Mouse (Mus musculus): ENCODE results near the gene Nsg2. TPM values are rescaled to one million over a fixed set of nuclear protein-coding genes. Genes with fewer than 3 reads are reported as not detected.
"Not testable (repeated sequence)": the region's sequence is repeated elsewhere in the genome, so short reads cannot be mapped to it uniquely, and the experiment has no call there.

The Nsg2 gene
- polyA plus RNA-seq, 1 experiment from 2014 or later: 467 TPM

DNA sequence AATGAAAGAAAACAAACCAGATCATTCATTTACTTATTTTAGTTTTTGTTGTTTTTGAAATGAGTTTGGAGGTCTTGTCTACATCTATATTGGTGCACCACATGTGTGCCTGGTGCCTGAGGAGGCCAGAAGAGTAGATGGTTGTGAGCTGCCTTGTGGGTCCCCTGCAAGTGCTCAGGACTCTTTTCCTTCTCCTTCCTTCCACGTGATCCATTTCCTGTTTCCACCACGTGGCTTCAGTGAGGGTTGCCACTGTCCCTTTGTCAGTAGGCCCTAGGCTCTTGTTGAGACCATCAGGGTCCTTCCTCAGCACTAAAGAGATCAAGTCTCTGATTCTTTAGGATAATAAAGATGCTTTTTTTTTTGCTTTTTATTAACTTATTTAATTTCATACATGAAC, 15.5 kb upstream of the Nsg2 start:
- H3K4me1 ChIP-seq (replicated peaks): no peaks in the 10 kb centered on the region
- no peaks in the 10 kb centered on the region for H3K27me3 ChIP-seq
- H3K4me3 ChIP-seq (replicated peaks): no peak overlapping the region
- H3K36me3 ChIP-seq: no peaks in the 10 kb centered on the region
- no peak overlapping the region for H3K9ac ChIP-seq (replicated peaks)
- H3K4me2 ChIP-seq (replicated peaks): no peak overlapping the region
- no peak for ATAC-seq
- H3K9me3 ChIP-seq: peaks cover 10% of the 10 kb centered on the region
- 77% methylated on average over 2 of the region's 2 CpGs for WGBS
- no peak overlapping the region for H3K27ac ChIP-seq

DNA sequence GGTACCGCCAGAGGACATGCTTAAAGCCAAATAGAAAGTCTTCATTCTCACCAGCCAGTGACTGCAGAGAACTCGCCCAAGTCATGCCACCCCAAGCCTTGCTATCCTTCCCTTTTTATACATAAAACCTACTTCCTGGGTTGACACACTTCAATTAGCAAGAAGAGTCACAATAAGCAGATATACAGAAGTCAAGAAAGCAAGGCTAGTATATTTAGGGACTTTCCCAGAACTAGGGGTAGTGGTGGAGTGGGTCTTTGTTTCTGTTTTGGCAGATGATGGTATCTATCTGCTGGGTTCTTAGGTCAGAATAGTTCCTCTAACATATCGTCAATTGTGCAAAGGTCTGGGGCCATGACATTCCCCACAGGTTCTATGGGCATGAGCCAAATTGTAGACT, 7.7 kb upstream of the Nsg2 start:
- no peaks in the 10 kb centered on the region for H3K36me3 ChIP-seq
- no peaks in the 10 kb centered on the region for H3K27me3 ChIP-seq
- H3K4me1 ChIP-seq (replicated peaks): no peaks in the 10 kb centered on the region
- no peak overlapping the region for H3K4me2 ChIP-seq (replicated peaks)
- WGBS: 94% methylated on average over 3 of the region's 3 CpGs
- no peak overlapping the region for H3K9ac ChIP-seq (replicated peaks)
- no peak for ATAC-seq
- no peak overlapping the region for H3K4me3 ChIP-seq (replicated peaks)
- H3K9me3 ChIP-seq: no peaks in the 10 kb centered on the region
- no peak overlapping the region for H3K27ac ChIP-seq

DNA sequence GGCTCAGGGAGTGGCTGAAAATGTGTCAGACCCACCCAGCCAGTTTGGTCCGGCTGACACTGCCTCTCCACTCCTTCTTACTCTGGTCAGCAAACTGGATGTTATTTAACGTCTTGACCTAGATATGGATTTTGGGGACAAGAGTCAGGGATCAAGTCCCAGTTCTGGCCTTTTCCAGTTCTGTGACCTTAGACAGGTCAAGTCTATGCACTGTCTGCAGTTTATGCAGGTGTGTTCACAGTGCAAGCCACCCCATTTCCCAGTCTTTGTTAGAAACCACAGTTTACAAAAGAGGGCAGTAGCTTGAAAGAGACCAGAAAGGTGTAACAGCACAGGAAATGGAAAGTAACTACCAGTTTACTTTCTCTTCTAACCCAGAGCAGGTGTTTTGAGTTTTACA, 547 bp upstream of the Nsg2 start:
- Histone ChIP-seq H3K9me3 (no peaks in the 10 kb centered on the region), H3K9ac (replicated peaks) (no peak overlapping the region; the same call in 1 of the 2 replicates), H3K27me3 (no peaks in the 10 kb centered on the region), H3K4me3 (replicated peaks) (peak overlapping the region; percentile 56), H3K4me1 (replicated peaks) (peaks cover 37% of the 10 kb centered on the region), H3K27ac (peak overlapping the region; percentile 89), H3K4me2 (replicated peaks) (peak overlapping the region; percentile 50), H3K36me3 (peaks cover 16% of the 10 kb centered on the region)
- 41% methylated on average over 2 of the region's 2 CpGs for WGBS
- ATAC-seq: peak; percentile 26; the same call in 1 of the 2 replicates

GRCm38 (mm10) chr11:32001181-32001910, 1.1 kb downstream of the Nsg2 start:
- 2% methylated on average over 11 of the region's 11 CpGs for WGBS
- peak overlapping the region; percentile 86 for H3K4me2 ChIP-seq (replicated peaks)
- peaks cover 45% of the 10 kb centered on the region for H3K4me1 ChIP-seq (replicated peaks)
- peak overlapping the region; percentile 97 for H3K27ac ChIP-seq
- peak overlapping the region; percentile 91 for H3K9ac ChIP-seq (replicated peaks)
- H3K36me3 ChIP-seq: peaks cover 32% of the 10 kb centered on the region
- peak; percentile 10; the same call in 1 of the 2 replicates for ATAC-seq
- peak overlapping the region; percentile 56 for H3K4me3 ChIP-seq (replicated peaks)
- 0 out of 2 replicates have a peak, but pooled peaks cover 7% of the 10 kb centered on the region for H3K9me3 ChIP-seq
- H3K27me3 ChIP-seq: no peaks in the 10 kb centered on the region

DNA sequence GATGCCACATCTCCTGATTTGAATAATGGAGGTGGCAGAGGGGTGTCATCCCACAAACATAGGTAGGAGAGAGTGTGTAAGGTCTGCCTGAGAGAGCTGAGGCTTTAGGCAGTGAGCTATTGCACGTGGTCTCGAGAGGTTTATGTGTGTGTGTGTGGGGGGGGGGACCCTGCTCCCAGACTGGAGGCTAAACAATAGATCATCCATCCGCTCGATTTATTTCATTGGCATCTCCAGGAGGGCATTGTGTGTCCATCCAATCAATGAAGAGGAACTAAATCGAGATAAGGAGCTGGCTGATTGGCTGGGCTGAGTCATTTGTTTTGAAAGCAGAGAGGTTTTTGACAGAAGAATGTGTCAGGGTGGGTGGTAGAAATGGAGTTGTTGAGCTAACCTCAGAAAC, 2.4 kb downstream of the Nsg2 start:
- 2% methylated on average over 5 of the region's 5 CpGs for WGBS
- H3K4me1 ChIP-seq (replicated peaks): peaks cover 49% of the 10 kb centered on the region
- no peaks in the 10 kb centered on the region for H3K27me3 ChIP-seq

DNA sequence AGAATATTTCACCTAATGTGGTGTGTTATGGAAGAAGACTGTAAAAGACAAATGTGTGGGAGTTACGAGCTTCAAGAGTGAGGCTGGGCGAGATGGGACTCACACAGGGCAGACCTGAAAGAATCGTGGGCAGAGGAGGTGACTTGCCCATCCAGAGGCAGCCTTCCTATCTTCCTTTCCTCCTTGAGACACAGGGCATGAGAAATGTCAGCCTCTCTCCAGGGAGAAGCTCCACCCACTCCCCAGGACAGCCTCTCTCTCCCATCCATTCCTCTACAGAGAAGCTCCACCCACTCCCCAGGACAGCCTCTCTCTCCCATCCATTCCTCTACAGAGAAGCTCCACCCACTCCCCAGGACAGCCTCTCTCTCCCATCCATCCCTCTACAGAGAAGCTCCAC, 7.8 kb downstream of the Nsg2 start:
- not testable (repeated sequence) for H3K27ac ChIP-seq; ATAC-seq; H3K9ac ChIP-seq (replicated peaks); H3K4me3 ChIP-seq (replicated peaks); H3K27me3 ChIP-seq
- 92% methylated on average over 3 of the region's 3 CpGs for WGBS
- peaks cover 62% of the 10 kb centered on the region for H3K36me3 ChIP-seq
- H3K4me2 ChIP-seq (replicated peaks): peak overlapping the region; percentile 43; the same call in 1 of the 2 replicates
- H3K9me3 ChIP-seq: peaks cover 14% of the 10 kb centered on the region; the same call in 1 of the 2 replicates
- peaks cover 78% of the 10 kb centered on the region for H3K4me1 ChIP-seq (replicated peaks)

More for the DNA sequence above, 2.4 kb downstream of the Nsg2 start:
- peak overlapping the region; percentile 91 for H3K9ac ChIP-seq (replicated peaks)
- peaks cover 46% of the 10 kb centered on the region for H3K36me3 ChIP-seq
- peak overlapping the region; percentile 56 for H3K4me3 ChIP-seq (replicated peaks)
- H3K27ac ChIP-seq: peak overlapping the region; percentile 97
- peak overlapping the region; percentile 86 for H3K4me2 ChIP-seq (replicated peaks)
- ATAC-seq: peak; percentile 79
- H3K9me3 ChIP-seq: peaks cover 14% of the 10 kb centered on the region; the same call in 1 of the 2 replicates

DNA sequence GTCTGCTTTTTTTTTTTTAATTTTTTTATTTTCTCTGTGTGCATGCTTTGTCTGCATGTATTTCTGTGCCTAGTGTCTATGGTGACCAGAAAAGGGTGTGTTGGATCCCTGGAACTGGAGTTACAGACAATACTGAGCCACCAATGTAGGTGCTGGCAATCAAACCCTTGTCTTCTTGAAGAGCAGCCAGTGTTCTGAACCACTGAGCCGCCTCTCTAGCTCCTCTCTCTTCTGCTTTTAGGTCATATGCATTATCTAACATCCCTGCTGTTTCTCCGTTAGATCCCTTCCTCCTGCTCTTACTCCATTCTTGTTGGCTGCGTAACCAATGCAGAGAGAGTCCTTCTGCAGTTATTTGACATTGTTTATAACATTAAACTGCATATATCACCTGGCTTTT, 8.6 kb downstream of the Nsg2 start:
- peaks cover 14% of the 10 kb centered on the region; the same call in 1 of the 2 replicates for H3K9me3 ChIP-seq
- H3K4me2 ChIP-seq (replicated peaks): peak overlapping the region; percentile 43
- H3K27me3 ChIP-seq: no peaks in the 10 kb centered on the region
- WGBS: 74% methylated on average over 3 of the region's 3 CpGs
- H3K9ac ChIP-seq (replicated peaks): peak overlapping the region; percentile 36
- H3K36me3 ChIP-seq: peaks cover 62% of the 10 kb centered on the region
- peak overlapping the region; percentile 9; the same call in 1 of the 2 replicates for H3K4me3 ChIP-seq (replicated peaks)
- no peak for ATAC-seq
- peak overlapping the region; percentile 46 for H3K27ac ChIP-seq
- peaks cover 78% of the 10 kb centered on the region for H3K4me1 ChIP-seq (replicated peaks)

- peak; percentile 91 for ATAC-seq
- Histone ChIP-seq H3K27me3 (no peaks in the 10 kb centered on the region), H3K9ac (replicated peaks) (peak overlapping the region; percentile 45), H3K36me3 (peaks cover 53% of the 10 kb centered on the region), H3K27ac (peak overlapping the region; percentile 83), H3K4me2 (replicated peaks) (peak overlapping the region; percentile 43), H3K4me3 (replicated peaks) (no peak overlapping the region), H3K4me1 (replicated peaks) (peaks cover 82% of the 10 kb centered on the region), H3K9me3 (peaks cover 14% of the 10 kb centered on the region; the same call in 1 of the 2 replicates)
- WGBS: 4% methylated on average over 13 of the region's 13 CpGs
These were observed 9.8 kb downstream of the Nsg2 start for GRCm38 (mm10) chr11:32009961-32010662.

DNA sequence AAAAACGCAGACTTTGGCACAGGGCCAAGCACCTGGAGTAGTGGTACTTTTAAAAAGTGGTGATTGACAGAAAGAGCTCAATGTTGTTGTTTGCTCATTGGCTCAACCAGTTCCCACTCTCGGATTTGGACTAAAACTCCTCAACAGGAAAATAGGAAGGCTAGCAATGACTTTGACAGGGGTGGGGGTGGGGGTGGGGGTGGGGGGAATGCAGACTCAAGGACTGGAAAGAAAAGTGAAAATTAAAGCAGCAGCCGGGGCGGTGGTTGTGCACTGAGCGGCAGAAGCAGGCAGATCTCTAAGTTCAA, 10.4 kb downstream of the Nsg2 start:
- Histone ChIP-seq H3K27me3 (no peaks in the 10 kb centered on the region), H3K4me2 (replicated peaks) (peak overlapping the region; percentile 43), H3K9me3 (peaks cover 14% of the 10 kb centered on the region; the same call in 1 of the 2 replicates), H3K4me1 (replicated peaks) (peaks cover 82% of the 10 kb centered on the region), H3K9ac (replicated peaks) (no peak overlapping the region), H3K27ac (peak overlapping the region; percentile 83), H3K36me3 (peaks cover 48% of the 10 kb centered on the region), H3K4me3 (replicated peaks) (no peak overlapping the region)
- WGBS: 29% methylated on average over 5 of the region's 5 CpGs
- ATAC-seq: peak; percentile 37

DNA sequence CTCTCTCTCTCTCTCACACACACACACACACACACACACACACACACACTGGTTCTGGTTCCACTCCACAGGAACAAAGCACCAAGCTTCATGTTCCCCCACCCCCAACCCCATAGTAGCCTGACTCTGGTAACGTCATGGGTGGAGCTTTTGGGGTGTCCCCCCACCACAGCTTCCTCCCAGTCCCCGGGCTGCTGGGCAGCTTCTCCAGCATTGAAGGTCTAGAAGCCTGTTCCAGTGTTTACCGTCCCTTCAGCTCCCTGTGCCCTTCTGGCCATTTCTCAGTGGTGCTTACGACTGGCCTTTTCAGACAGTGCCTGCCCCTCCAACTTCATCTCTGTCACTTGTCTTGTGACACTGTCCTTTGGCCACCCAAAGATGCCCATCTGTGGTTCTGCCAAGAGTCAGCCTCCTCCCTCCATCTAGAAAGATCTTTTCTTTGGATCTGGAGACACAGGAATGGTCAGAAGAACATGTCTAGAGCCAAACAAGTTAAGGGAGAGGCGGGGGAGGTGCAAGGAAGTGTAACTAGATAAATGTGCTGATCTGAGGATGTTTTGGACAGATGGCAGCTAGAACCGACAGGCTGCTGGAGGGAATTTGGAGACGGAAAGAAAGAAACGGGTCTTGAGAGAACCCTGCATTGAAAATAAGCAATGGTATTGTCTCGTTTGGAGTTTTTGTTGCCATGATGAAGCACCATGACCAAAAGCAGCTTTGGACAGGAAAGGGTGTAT, 11.8 kb downstream of the Nsg2 start:
- Histone ChIP-seq H3K4me1 (replicated peaks) (peaks cover 93% of the 10 kb centered on the region), H3K4me3 (replicated peaks) (no peak overlapping the region), H3K9ac (replicated peaks) (no peak overlapping the region), H3K4me2 (replicated peaks) (0 out of 2 replicates have a peak overlapping the region, but pooled peaks have one; percentile 11), H3K27me3 (no peaks in the 10 kb centered on the region), H3K9me3 (peaks cover 1% of the 10 kb centered on the region; the same call in 1 of the 2 replicates), H3K36me3 (peaks cover 38% of the 10 kb centered on the region), H3K27ac (0 out of 2 replicates have a peak overlapping the region, but pooled peaks have one; percentile 25)
- WGBS: 79% methylated on average over 9 of the region's 9 CpGs
- no peak for ATAC-seq

GRCm38 (mm10) chr11:32013014-32013427, 12.8 kb downstream of the Nsg2 start:
- Histone ChIP-seq H3K27me3 (no peaks in the 10 kb centered on the region), H3K9me3 (no peaks in the 10 kb centered on the region), H3K9ac (replicated peaks) (no peak overlapping the region), H3K4me1 (replicated peaks) (peaks cover 95% of the 10 kb centered on the region), H3K27ac (no peak overlapping the region), H3K4me3 (replicated peaks) (no peak overlapping the region), H3K4me2 (replicated peaks) (no peak overlapping the region), H3K36me3 (peaks cover 38% of the 10 kb centered on the region)
- no peak for ATAC-seq
- WGBS: 93% methylated on average over 4 of the region's 4 CpGs

Data from midbrain, embryonic 13.5 days (tissue).